Mouse (Mus musculus) kidney, adult 2 months (tissue): Measurements from ENCODE around the gene Cenpc1. TPM values are rescaled to one million over a fixed set of nuclear protein-coding genes. Genes with fewer than 3 reads are reported as not detected.

Experiments
- DNase-seq: peaks from one replicate; pipeline ENCODE4 v3.0.0; 2021
- H3K27ac ChIP-seq: fragments of 200-500 bp; 2 replicates; pipeline ENCODE4 v1.5.1; 2012; ENCODE audit warnings: low read depth, low read length, control low read depth, inconsistent platforms; ENCODE audit not compliant: insufficient read depth
- H3K27me3 ChIP-seq: fragments of 200-500 bp; replicated peaks from 2 replicates; pipeline ENCODE4 v1.6.1; 2012; ENCODE audit warnings: mild to moderate bottlenecking, moderate library complexity, low read length, inconsistent platforms; ENCODE audit not compliant: control insufficient read depth, insufficient read depth
- H3K36me3 ChIP-seq: fragments of 200-500 bp; 2 replicates; pipeline ENCODE4 v1.6.1; 2012; ENCODE audit warnings: mild to moderate bottlenecking, moderate library complexity, low read length, inconsistent platforms; ENCODE audit not compliant: control insufficient read depth, insufficient read depth
- H3K4me1 ChIP-seq: fragments of 200-500 bp; 2 replicates; pipeline ENCODE4 v1.6.1; 2011; ENCODE audit warnings: low read length; ENCODE audit not compliant: control insufficient read depth, insufficient read depth
- H3K4me3 ChIP-seq: fragments of 200-500 bp; 2 replicates; pipeline ENCODE4 v1.5.1; 2011; ENCODE audit warnings: mild to moderate bottlenecking, low read depth, low read length, control low read depth; ENCODE audit not compliant: insufficient read depth
- CTCF ChIP-seq: fragments of 200-500 bp; conservative IDR thresholded peaks from 2 replicates; pipeline ENCODE4 v1.5.1; 2011; ENCODE audit warnings: low read depth, mild to moderate bottlenecking, control low read depth, low read length, moderate library complexity, mixed read lengths; ENCODE audit not compliant: insufficient read depth, insufficient read length
- POLR2A ChIP-seq: fragments of 200-500 bp; IDR thresholded peaks from one replicate; pipeline ENCODE4 v1.6.1; 2011; ENCODE audit warnings: low read depth, low read length, control low read depth
- WGBS: fragments of 180-500 bp; shearing (Covaris S2); methylation state at CpG from one replicate; pipeline ENCODE4 v1.1.7; 2018; 5-methylcytosine and 5-hydroxymethylcytosine counted together
- polyA plus RNA-seq: library from polyadenylated mRNA; depleted of rRNA; stranded (reverse); fragments of >200 nt; gene quantifications from 2 replicates; pipeline ENCODE4 v1.2.3, GENCODE M21; 2012; rRNA removed

Gene Cenpc1
- polyA plus RNA-seq, 1 experiment: 2.6 TPM

DNA sequence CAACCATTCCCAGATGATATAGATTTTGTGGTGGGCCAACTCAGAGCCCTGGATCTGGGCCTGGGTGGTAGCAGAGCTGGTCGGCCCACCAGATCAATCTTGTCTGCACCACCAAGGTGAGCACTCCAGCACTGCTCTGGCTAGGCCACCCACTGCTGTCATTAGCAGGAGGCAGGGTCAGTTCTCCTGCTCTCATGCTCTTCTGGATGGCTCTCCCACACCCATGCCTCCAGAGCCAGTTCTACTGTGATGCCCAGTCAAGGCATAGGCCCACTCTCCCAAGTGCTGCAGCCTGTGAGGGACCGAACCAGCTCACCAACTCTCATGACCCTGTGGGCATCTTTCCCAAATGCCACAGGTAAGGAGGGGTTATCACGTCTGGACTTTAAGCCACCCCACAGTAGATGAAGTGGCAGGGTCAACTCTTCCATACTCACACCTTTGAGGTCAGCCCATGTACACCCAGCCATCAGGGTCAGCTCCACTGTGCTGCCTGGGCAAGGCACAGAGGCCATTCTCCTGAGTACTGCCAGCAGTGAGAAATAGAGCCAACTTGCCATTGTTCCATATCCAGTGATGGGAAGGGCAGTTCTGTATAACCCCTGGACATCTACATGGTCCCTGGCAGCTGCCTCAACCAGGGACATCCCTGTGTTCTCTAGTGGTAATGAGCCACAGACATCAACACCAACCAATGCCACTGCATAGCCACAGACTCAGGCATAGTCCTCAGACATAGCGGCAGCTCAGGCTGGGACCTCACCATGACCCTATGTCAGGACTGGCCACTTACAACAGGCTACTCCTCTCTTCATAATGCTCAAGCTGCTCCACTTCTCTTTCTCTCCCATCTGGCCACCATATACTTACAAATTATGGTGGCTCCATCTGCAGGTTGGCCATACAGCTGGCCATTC, 72.3 kb downstream of the Cenpc1 start:
- Histone ChIP-seq H3K4me1 (no peaks in the 10 kb centered on the region), H3K36me3 (no peaks in the 10 kb centered on the region), H3K27me3 (no peaks in the 10 kb centered on the region), H3K27ac (no peak overlapping the region), H3K4me3 (no peak overlapping the region)
- no peak for DNase-seq
- WGBS: 81% methylated on average over 4 of the region's 4 CpGs
- TF ChIP-seq POLR2A (no peak), CTCF (no peak)

- H3K36me3 ChIP-seq: no peaks in the 10 kb centered on the region
- 27% methylated on average over 1 of the region's 1 CpGs for WGBS
- no peak overlapping the region for H3K4me3 ChIP-seq
- H3K27ac ChIP-seq: no peak overlapping the region
- H3K27me3 ChIP-seq: no peaks in the 10 kb centered on the region
- no peaks in the 10 kb centered on the region for H3K4me1 ChIP-seq
- DNase-seq: peak; percentile 4
- TF ChIP-seq CTCF: no peak
- no peak for TF ChIP-seq POLR2A
Measured at GRCm38 (mm10) chr5:85992055-85992454, 73.3 kb downstream of the Cenpc1 start.

GRCm38 (mm10) chr5:85987516-85987863, 77.9 kb downstream of the Cenpc1 start:
- 79% methylated on average over 2 of the region's 2 CpGs for WGBS
- no peak overlapping the region for H3K27ac ChIP-seq
- no peaks in the 10 kb centered on the region for H3K36me3 ChIP-seq
- H3K4me1 ChIP-seq: no peaks in the 10 kb centered on the region
- TF ChIP-seq CTCF (no peak), POLR2A (no peak)
- no peak for DNase-seq
- H3K27me3 ChIP-seq: no peaks in the 10 kb centered on the region
- no peak overlapping the region for H3K4me3 ChIP-seq

- WGBS: 73% methylated on average over 4 of the region's 4 CpGs
- Histone ChIP-seq H3K27me3 (no peaks in the 10 kb centered on the region), H3K4me3 (no peak overlapping the region), H3K4me1 (no peaks in the 10 kb centered on the region), H3K27ac (no peak overlapping the region), H3K36me3 (no peaks in the 10 kb centered on the region)
- no peak for TF ChIP-seq CTCF
- no peak for TF ChIP-seq POLR2A
- no peak for DNase-seq
Measured at GRCm38 (mm10) chr5:85986734-85987515, 78.5 kb downstream of the Cenpc1 start.

DNA sequence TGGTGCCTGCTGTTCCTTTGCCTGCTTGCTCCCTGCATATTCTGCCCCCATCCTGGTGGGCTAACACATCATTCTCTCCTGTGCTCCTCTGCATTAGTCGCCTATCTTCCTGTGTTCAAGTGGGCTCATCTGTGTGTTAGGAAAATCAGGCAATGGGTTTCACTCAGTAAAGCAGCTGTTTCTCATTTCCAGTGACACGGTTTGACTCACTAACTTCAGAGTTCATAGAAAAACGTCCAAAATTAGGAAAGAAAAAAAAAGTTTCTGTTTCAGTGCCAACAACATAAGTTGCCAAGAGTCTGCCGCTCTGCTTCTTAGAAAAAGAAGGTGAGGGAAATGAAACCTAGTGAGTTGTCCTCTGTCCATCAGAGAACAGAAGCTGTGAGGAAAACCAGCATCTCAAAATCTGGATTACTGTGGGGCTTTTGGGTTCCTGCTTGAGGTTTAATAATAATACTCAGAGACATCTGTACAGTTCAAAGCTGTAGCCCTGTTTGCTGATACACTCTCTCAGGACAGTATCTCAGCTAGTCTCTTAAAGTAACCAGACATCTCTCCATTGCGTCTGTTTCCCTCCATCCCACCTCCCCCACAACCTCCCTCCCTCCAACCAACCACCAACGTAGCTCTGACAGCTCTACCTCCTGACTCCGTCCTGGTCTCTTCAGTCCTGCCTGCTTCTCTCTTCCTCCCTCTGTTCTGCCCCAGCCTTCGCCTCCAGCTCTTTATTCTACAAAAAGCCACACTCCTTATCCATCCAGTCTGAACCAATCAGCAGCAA, 87.5 kb downstream of the Cenpc1 start:
- H3K27ac ChIP-seq: no peak overlapping the region
- H3K36me3 ChIP-seq: no peaks in the 10 kb centered on the region
- no peak overlapping the region for H3K4me3 ChIP-seq
- no peaks in the 10 kb centered on the region for H3K27me3 ChIP-seq
- no peak for TF ChIP-seq CTCF
- no peak for TF ChIP-seq POLR2A
- no peak for DNase-seq
- H3K4me1 ChIP-seq: no peaks in the 10 kb centered on the region
- 59% methylated on average over 8 of the region's 8 CpGs for WGBS

GRCm38 (mm10) chr5:85962791-85963190, 102.6 kb downstream of the Cenpc1 start:
- no peak for DNase-seq
- H3K4me1 ChIP-seq: no peaks in the 10 kb centered on the region
- H3K27me3 ChIP-seq: no peaks in the 10 kb centered on the region
- no peak overlapping the region for H3K4me3 ChIP-seq
- WGBS: 81% methylated on average over 7 of the region's 7 CpGs
- TF ChIP-seq CTCF (no peak), POLR2A (no peak)
- no peak overlapping the region for H3K27ac ChIP-seq
- no peaks in the 10 kb centered on the region for H3K36me3 ChIP-seq

Other genes starting within 250 kb of the Cenpc1 start
- gene Stap1, start 6.2 kb upstream of the Cenpc1 start, polyA plus RNA-seq: 0.49 and 0.97 TPM in 2 replicates
- 1.5 and 2.1 TPM in 2 replicates for gene Uba6, start 107.2 kb upstream of the Cenpc1 start, polyA plus RNA-seq
- gene Gnrhr, start 132.3 kb upstream of the Cenpc1 start, polyA plus RNA-seq: not detected in 2 replicates
- not detected in 2 replicates for gene Tmprss11c, start 223.7 kb upstream of the Cenpc1 start, polyA plus RNA-seq